Mouse (Mus musculus): ENCODE data around the gene Hmgxb4. TPM values are rescaled to one million over a fixed set of nuclear protein-coding genes. Genes with fewer than 3 reads are reported as not detected.

Gene Hmgxb4
- polyA plus RNA-seq, 1 experiment from 2014 or later = 37.7 TPM

- H3K36me3 ChIP-seq (ENCODE audit: control insufficient read depth, insufficient read depth, low read length) = peaks cover 22% of the 10 kb centered on the region
- no peak overlapping the region for H3K4me2 ChIP-seq (ENCODE audit: low read depth, low read length)
- ATAC-seq (ENCODE audit: low read depth) (no peak), DNase-seq (ENCODE audit: low spot score) (no peak)
- no peak overlapping the region for H3K4me3 ChIP-seq (ENCODE audit: low read depth, low read length)
- WGBS = 63% methylated on average over 6 of the region's 6 CpGs
- no peak overlapping the region for H3K9ac ChIP-seq (ENCODE audit: low read depth, low read length)
- no peak overlapping the region for H3K27ac ChIP-seq (replicated peaks; ENCODE audit: low read depth, low read length)
- H3K27me3 ChIP-seq (replicated peaks; ENCODE audit: control insufficient read depth, insufficient read depth, low read length) = no peaks in the 10 kb centered on the region
- H3K9me3 ChIP-seq (ENCODE audit: control insufficient read depth, low read length) = no peaks in the 10 kb centered on the region
- no peaks in the 10 kb centered on the region for H3K4me1 ChIP-seq (ENCODE audit: control insufficient read depth, insufficient read depth, low read length)
Observed at GRCm38 (mm10) chr8:75067287-75067686, 74.1 kb downstream of the Hmgxb4 start.

- Histone ChIP-seq H3K9ac (ENCODE audit: low read depth, low read length) (no peak overlapping the region), H3K4me3 (ENCODE audit: low read depth, low read length) (no peak overlapping the region), H3K4me2 (ENCODE audit: low read depth, low read length) (no peak overlapping the region), H3K27ac (replicated peaks; ENCODE audit: low read depth, low read length) (no peak overlapping the region), H3K36me3 (ENCODE audit: control insufficient read depth, insufficient read depth, low read length) (peaks cover 11% of the 10 kb centered on the region; the same call in 1 of the 2 replicates), H3K27me3 (replicated peaks; ENCODE audit: control insufficient read depth, insufficient read depth, low read length) (no peaks in the 10 kb centered on the region), H3K4me1 (ENCODE audit: control insufficient read depth, insufficient read depth, low read length) (no peaks in the 10 kb centered on the region), H3K9me3 (ENCODE audit: control insufficient read depth, low read length) (no peaks in the 10 kb centered on the region)
- DNase-seq (ENCODE audit: low spot score) (no peak), ATAC-seq (ENCODE audit: low read depth) (no peak)
- 71% methylated on average over 1 of the region's 1 CpGs for WGBS
Observed at GRCm38 (mm10) chr8:75070297-75070696, 77.1 kb downstream of the Hmgxb4 start.

GRCm38 (mm10) chr8:75071627-75072346, 78.6 kb downstream of the Hmgxb4 start:
- DNase-seq (ENCODE audit: low spot score) (peak; percentile 90), ATAC-seq (ENCODE audit: low read depth) (peak; percentile 86)
- Histone ChIP-seq H3K4me2 (ENCODE audit: low read depth, low read length) (no peak overlapping the region), H3K36me3 (ENCODE audit: control insufficient read depth, insufficient read depth, low read length) (0 out of 2 replicates have a peak, but pooled peaks cover 6% of the 10 kb centered on the region), H3K4me3 (ENCODE audit: low read depth, low read length) (no peak overlapping the region), H3K27ac (replicated peaks; ENCODE audit: low read depth, low read length) (no peak overlapping the region), H3K9ac (ENCODE audit: low read depth, low read length) (peak overlapping the region; percentile 37; the same call in 1 of the 2 replicates), H3K4me1 (ENCODE audit: control insufficient read depth, insufficient read depth, low read length) (no peaks in the 10 kb centered on the region), H3K9me3 (ENCODE audit: control insufficient read depth, low read length) (no peaks in the 10 kb centered on the region), H3K27me3 (replicated peaks; ENCODE audit: control insufficient read depth, insufficient read depth, low read length) (no peaks in the 10 kb centered on the region)
- 34% methylated on average over 3 of the region's 4 CpGs for WGBS

- Histone ChIP-seq H3K4me2 (ENCODE audit: low read depth, low read length) (no peak overlapping the region), H3K4me3 (ENCODE audit: low read depth, low read length) (no peak overlapping the region), H3K27me3 (replicated peaks; ENCODE audit: control insufficient read depth, insufficient read depth, low read length) (no peaks in the 10 kb centered on the region), H3K36me3 (ENCODE audit: control insufficient read depth, insufficient read depth, low read length) (no peaks in the 10 kb centered on the region), H3K9me3 (ENCODE audit: control insufficient read depth, low read length) (no peaks in the 10 kb centered on the region), H3K27ac (replicated peaks; ENCODE audit: low read depth, low read length) (no peak overlapping the region), H3K9ac (ENCODE audit: low read depth, low read length) (no peak overlapping the region), H3K4me1 (ENCODE audit: control insufficient read depth, insufficient read depth, low read length) (no peaks in the 10 kb centered on the region)
- 67% methylated on average over 1 of the region's 1 CpGs for WGBS
- ATAC-seq (ENCODE audit: low read depth) = no peak
- no peak for DNase-seq (ENCODE audit: low spot score)
Observed at GRCm38 (mm10) chr8:75074876-75075275, 81.7 kb downstream of the Hmgxb4 start.

- no peaks in the 10 kb centered on the region for H3K4me1 ChIP-seq (ENCODE audit: control insufficient read depth, insufficient read depth, low read length)
- H3K9me3 ChIP-seq (ENCODE audit: control insufficient read depth, low read length) = no peaks in the 10 kb centered on the region
- no peak for DNase-seq (ENCODE audit: low spot score)
- no peak overlapping the region for H3K9ac ChIP-seq (ENCODE audit: low read depth, low read length)
- H3K4me3 ChIP-seq (ENCODE audit: low read depth, low read length) = no peak overlapping the region
- no peak for ATAC-seq (ENCODE audit: low read depth)
- WGBS = 80% methylated on average over 1 of the region's 1 CpGs
- H3K27me3 ChIP-seq (replicated peaks; ENCODE audit: control insufficient read depth, insufficient read depth, low read length) = no peaks in the 10 kb centered on the region
- H3K36me3 ChIP-seq (ENCODE audit: control insufficient read depth, insufficient read depth, low read length) = no peaks in the 10 kb centered on the region
- no peak overlapping the region for H3K4me2 ChIP-seq (ENCODE audit: low read depth, low read length)
- H3K27ac ChIP-seq (replicated peaks; ENCODE audit: low read depth, low read length) = no peak overlapping the region
Observed at GRCm38 (mm10) chr8:75078215-75078614, 85.1 kb downstream of the Hmgxb4 start.

GRCm38 (mm10) chr8:75078851-75079250, 85.7 kb downstream of the Hmgxb4 start:
- no peak for ATAC-seq (ENCODE audit: low read depth)
- H3K4me3 ChIP-seq (ENCODE audit: low read depth, low read length) = no peak overlapping the region
- H3K9ac ChIP-seq (ENCODE audit: low read depth, low read length) = no peak overlapping the region
- no peaks in the 10 kb centered on the region for H3K27me3 ChIP-seq (replicated peaks; ENCODE audit: control insufficient read depth, insufficient read depth, low read length)
- no peak overlapping the region for H3K27ac ChIP-seq (replicated peaks; ENCODE audit: low read depth, low read length)
- H3K4me2 ChIP-seq (ENCODE audit: low read depth, low read length) = no peak overlapping the region
- no peaks in the 10 kb centered on the region for H3K4me1 ChIP-seq (ENCODE audit: control insufficient read depth, insufficient read depth, low read length)
- no peaks in the 10 kb centered on the region for H3K36me3 ChIP-seq (ENCODE audit: control insufficient read depth, insufficient read depth, low read length)
- no peak for DNase-seq (ENCODE audit: low spot score)
- 96% methylated on average over 9 of the region's 9 CpGs for WGBS
- no peaks in the 10 kb centered on the region for H3K9me3 ChIP-seq (ENCODE audit: control insufficient read depth, low read length)

Other genes starting within 250 kb of the Hmgxb4 start
- not detected in 2 replicates for gene Isx, start 120.2 kb upstream of the Hmgxb4 start, polyA plus RNA-seq (2014; fragmentation: Nextera tagmentation; extraction: Ambion mirVana)
- 40.0 and 46.2 TPM in 2 replicates for gene Tom1, start 40.3 kb downstream of the Hmgxb4 start, polyA plus RNA-seq (2014; fragmentation: Nextera tagmentation; extraction: Ambion mirVana)
- 23.1 and 24.4 TPM in 2 replicates for gene Hmox1, start 100.3 kb downstream of the Hmgxb4 start, polyA plus RNA-seq (2014; fragmentation: Nextera tagmentation; extraction: Ambion mirVana)
- gene Mcm5, start 116.2 kb downstream of the Hmgxb4 start, polyA plus RNA-seq (2014; fragmentation: Nextera tagmentation; extraction: Ambion mirVana) = 106 and 128 TPM in 2 replicates
- 0.29 and 0.37 TPM in 2 replicates for gene Rasd2, start 220.6 kb downstream of the Hmgxb4 start, polyA plus RNA-seq (2014; fragmentation: Nextera tagmentation; extraction: Ambion mirVana)